Mouse (Mus musculus): Measurements from ENCODE around the gene Gm20388. TPM values are rescaled to one million over a fixed set of nuclear protein-coding genes. Genes with fewer than 3 reads are reported as not detected.

Gm20388 gene
- polyA plus RNA-seq, 1 experiment from 2014 or later, result not detected

- Histone ChIP-seq H3K27ac (replicated peaks) (no peak overlapping the region), H3K9me3 (ENCODE audit: control insufficient read depth, low read length) (no peaks in the 10 kb centered on the region), H3K4me2 (replicated peaks; ENCODE audit: low read depth) (no peak overlapping the region), H3K27me3 (ENCODE audit: control insufficient read depth, insufficient read depth, low read length) (no peaks in the 10 kb centered on the region), H3K4me1 (replicated peaks; ENCODE audit: control insufficient read depth, insufficient read depth) (no peaks in the 10 kb centered on the region), H3K9ac (ENCODE audit: low read length) (no peak overlapping the region), H3K4me3 (ENCODE audit: low read depth, low read length) (no peak overlapping the region), H3K36me3 (ENCODE audit: control insufficient read depth, insufficient read depth, low read length) (peaks cover 18% of the 10 kb centered on the region; the same call in 1 of the 2 replicates)
- TF ChIP-seq EP300 (optimal IDR thresholded peaks at IDR 0.05) (no peak), CTCF (IDR thresholded peaks at IDR 0.05; ENCODE audit: low read depth) (no peak)
- ATAC-seq (ENCODE audit: low FRiP score, low TSS enrichment) (no peak), DNase-seq (ENCODE audit: low spot score) (no peak)
- 97% methylated on average over 18 of the region's 18 CpGs for WGBS
Measured at GRCm38 (mm10) chr8:119941471-119941870, 30.8 kb downstream of the Gm20388 start.

- no peaks in the 10 kb centered on the region for H3K9me3 ChIP-seq (ENCODE audit: control insufficient read depth, low read length)
- H3K36me3 ChIP-seq (ENCODE audit: control insufficient read depth, insufficient read depth, low read length), result peaks cover 15% of the 10 kb centered on the region; the same call in 1 of the 2 replicates
- H3K9ac ChIP-seq (ENCODE audit: low read length), result no peak overlapping the region
- H3K27ac ChIP-seq (replicated peaks), result no peak overlapping the region
- no peaks in the 10 kb centered on the region for H3K4me1 ChIP-seq (replicated peaks; ENCODE audit: control insufficient read depth, insufficient read depth)
- no peak overlapping the region for H3K4me3 ChIP-seq (ENCODE audit: low read depth, low read length)
- WGBS, result 92% methylated on average over 10 of the region's 10 CpGs
- H3K27me3 ChIP-seq (ENCODE audit: control insufficient read depth, insufficient read depth, low read length), result no peaks in the 10 kb centered on the region
- TF ChIP-seq CTCF (IDR thresholded peaks at IDR 0.05; ENCODE audit: low read depth) (no peak), EP300 (optimal IDR thresholded peaks at IDR 0.05) (no peak)
- H3K4me2 ChIP-seq (replicated peaks; ENCODE audit: low read depth), result no peak overlapping the region
- DNase-seq (ENCODE audit: low spot score) (no peak), ATAC-seq (ENCODE audit: low FRiP score, low TSS enrichment) (no peak)
Measured at GRCm38 (mm10) chr8:119943616-119944015, 33.0 kb downstream of the Gm20388 start.

DNA sequence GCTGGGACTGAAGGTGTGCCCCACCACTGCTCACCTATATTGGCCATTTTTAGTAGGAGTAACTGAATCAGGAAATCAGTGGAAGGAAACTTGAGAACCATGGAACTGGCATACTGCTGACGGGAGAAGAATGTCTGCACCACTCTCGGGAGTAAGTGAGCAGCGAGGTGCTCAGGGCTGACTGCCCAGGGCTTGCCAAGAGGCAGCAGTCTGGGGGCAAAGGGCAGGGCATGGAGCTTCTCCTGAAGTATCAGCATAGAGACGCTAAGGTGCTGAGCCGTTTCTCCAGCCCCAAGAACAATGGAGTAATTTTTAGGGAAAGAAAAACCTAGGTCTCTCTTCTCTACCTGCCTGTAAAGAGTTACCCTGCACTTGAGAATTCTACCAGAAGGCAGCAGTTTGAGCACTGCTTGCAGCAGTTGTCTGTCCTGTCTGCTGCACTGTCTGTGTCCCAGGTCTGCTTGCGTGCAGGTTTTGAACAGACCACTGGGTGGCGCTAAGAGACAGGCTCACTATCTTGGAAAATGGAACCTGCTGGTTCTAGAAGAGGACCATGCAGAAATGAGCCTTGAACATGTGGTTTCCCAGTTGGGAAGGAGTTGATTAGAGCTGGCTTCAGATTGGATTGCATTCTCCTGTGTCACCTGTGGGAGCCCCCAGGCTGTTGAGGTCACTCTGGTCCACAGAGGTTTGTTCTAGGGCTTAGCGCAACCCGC is 33.6 kb downstream of the Gm20388 start:
- no peaks in the 10 kb centered on the region for H3K4me1 ChIP-seq (replicated peaks; ENCODE audit: control insufficient read depth, insufficient read depth)
- no peaks in the 10 kb centered on the region for H3K9me3 ChIP-seq (ENCODE audit: control insufficient read depth, low read length)
- WGBS, result 58% methylated on average over 9 of the region's 9 CpGs
- H3K4me2 ChIP-seq (replicated peaks; ENCODE audit: low read depth), result no peak overlapping the region
- H3K27me3 ChIP-seq (ENCODE audit: control insufficient read depth, insufficient read depth, low read length), result no peaks in the 10 kb centered on the region
- DNase-seq (ENCODE audit: low spot score), result peak; percentile 83
- H3K9ac ChIP-seq (ENCODE audit: low read length), result no peak overlapping the region
- peak; percentile 52 for ATAC-seq (ENCODE audit: low FRiP score, low TSS enrichment)
- peaks cover 15% of the 10 kb centered on the region; the same call in 1 of the 2 replicates for H3K36me3 ChIP-seq (ENCODE audit: control insufficient read depth, insufficient read depth, low read length)
- H3K4me3 ChIP-seq (ENCODE audit: low read depth, low read length), result no peak overlapping the region
- TF ChIP-seq CTCF (IDR thresholded peaks at IDR 0.05; ENCODE audit: low read depth) (peak; percentile 97), EP300 (optimal IDR thresholded peaks at IDR 0.05) (no peak)
- no peak overlapping the region for H3K27ac ChIP-seq (replicated peaks)

DNA sequence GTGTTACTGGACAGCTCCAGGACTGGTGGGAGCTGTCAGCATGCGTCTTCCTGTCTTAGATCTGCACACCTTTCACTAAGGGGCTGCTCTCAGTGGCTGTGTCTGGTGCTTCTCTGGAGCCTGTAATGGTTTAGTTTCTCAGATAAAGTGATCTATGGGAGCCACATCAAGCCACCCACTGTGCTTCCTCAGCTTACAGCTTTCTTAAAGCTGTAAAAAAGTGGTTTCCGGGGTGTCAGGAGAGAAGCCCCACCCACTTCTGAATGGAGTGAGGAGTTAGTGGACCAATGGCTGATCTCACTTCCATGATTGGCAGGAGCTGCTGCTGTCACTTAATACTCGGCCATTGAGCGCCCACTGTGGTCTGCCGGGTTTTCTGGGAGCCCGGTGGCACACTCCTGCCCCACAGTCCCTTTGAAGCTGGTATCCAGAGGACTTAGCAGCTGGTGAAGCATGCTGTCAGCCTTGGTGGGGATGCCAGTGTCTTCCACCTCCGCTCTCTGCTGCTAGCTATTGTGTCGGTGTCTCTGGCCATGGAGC is 35.8 kb downstream of the Gm20388 start:
- Histone ChIP-seq H3K4me1 (replicated peaks; ENCODE audit: control insufficient read depth, insufficient read depth) (no peaks in the 10 kb centered on the region), H3K9ac (ENCODE audit: low read length) (no peak overlapping the region), H3K4me3 (ENCODE audit: low read depth, low read length) (no peak overlapping the region), H3K27ac (replicated peaks) (no peak overlapping the region), H3K36me3 (ENCODE audit: control insufficient read depth, insufficient read depth, low read length) (peaks cover 15% of the 10 kb centered on the region), H3K4me2 (replicated peaks; ENCODE audit: low read depth) (no peak overlapping the region), H3K9me3 (ENCODE audit: control insufficient read depth, low read length) (no peaks in the 10 kb centered on the region), H3K27me3 (ENCODE audit: control insufficient read depth, insufficient read depth, low read length) (no peaks in the 10 kb centered on the region)
- DNase-seq (ENCODE audit: low spot score), result no peak
- WGBS, result 73% methylated on average over 8 of the region's 8 CpGs
- TF ChIP-seq EP300 (optimal IDR thresholded peaks at IDR 0.05) (no peak), CTCF (IDR thresholded peaks at IDR 0.05; ENCODE audit: low read depth) (no peak)
- ATAC-seq (ENCODE audit: low FRiP score, low TSS enrichment), result no peak

- Histone ChIP-seq H3K4me3 (ENCODE audit: low read depth, low read length) (no peak overlapping the region), H3K9ac (ENCODE audit: low read length) (no peak overlapping the region), H3K4me2 (replicated peaks; ENCODE audit: low read depth) (no peak overlapping the region), H3K27ac (replicated peaks) (no peak overlapping the region), H3K27me3 (ENCODE audit: control insufficient read depth, insufficient read depth, low read length) (no peaks in the 10 kb centered on the region), H3K9me3 (ENCODE audit: control insufficient read depth, low read length) (no peaks in the 10 kb centered on the region), H3K36me3 (ENCODE audit: control insufficient read depth, insufficient read depth, low read length) (peaks cover 18% of the 10 kb centered on the region), H3K4me1 (replicated peaks; ENCODE audit: control insufficient read depth, insufficient read depth) (no peaks in the 10 kb centered on the region)
- ATAC-seq (ENCODE audit: low FRiP score, low TSS enrichment) (no peak), DNase-seq (ENCODE audit: low spot score) (no peak)
- 69% methylated on average over 19 of the region's 19 CpGs for WGBS
- TF ChIP-seq CTCF (IDR thresholded peaks at IDR 0.05; ENCODE audit: low read depth) (no peak), EP300 (optimal IDR thresholded peaks at IDR 0.05) (no peak)
Measured at GRCm38 (mm10) chr8:119947653-119948052, 37.0 kb downstream of the Gm20388 start.

DNA sequence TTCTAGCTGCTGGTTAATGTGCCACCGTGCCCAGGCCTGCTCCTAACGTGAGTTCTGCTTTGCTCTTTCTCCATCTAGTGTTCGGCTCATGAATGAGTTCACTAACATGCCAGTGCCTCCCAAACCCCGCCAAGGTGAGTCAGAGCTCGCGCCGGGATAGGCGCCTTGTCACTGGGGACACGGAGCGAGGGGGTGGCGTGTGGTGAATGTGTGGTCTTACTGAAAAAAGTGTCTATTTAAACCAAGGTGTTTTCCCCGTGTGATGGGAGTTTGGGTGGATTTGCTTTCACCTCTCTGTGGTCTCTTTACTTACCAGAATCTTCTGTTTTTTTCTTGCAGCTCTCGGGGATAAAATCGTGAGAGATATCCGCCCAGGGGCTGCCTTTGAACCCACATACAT is 37.7 kb downstream of the Gm20388 start:
- no peaks in the 10 kb centered on the region for H3K9me3 ChIP-seq (ENCODE audit: control insufficient read depth, low read length)
- no peak overlapping the region for H3K9ac ChIP-seq (ENCODE audit: low read length)
- H3K4me3 ChIP-seq (ENCODE audit: low read depth, low read length), result no peak overlapping the region
- H3K27ac ChIP-seq (replicated peaks), result no peak overlapping the region
- peaks cover 22% of the 10 kb centered on the region for H3K36me3 ChIP-seq (ENCODE audit: control insufficient read depth, insufficient read depth, low read length)
- no peak for ATAC-seq (ENCODE audit: low FRiP score, low TSS enrichment)
- DNase-seq (ENCODE audit: low spot score), result no peak
- no peaks in the 10 kb centered on the region for H3K4me1 ChIP-seq (replicated peaks; ENCODE audit: control insufficient read depth, insufficient read depth)
- TF ChIP-seq CTCF (IDR thresholded peaks at IDR 0.05; ENCODE audit: low read depth) (peak; percentile 44), EP300 (optimal IDR thresholded peaks at IDR 0.05) (no peak)
- WGBS, result 66% methylated on average over 15 of the region's 15 CpGs
- H3K27me3 ChIP-seq (ENCODE audit: control insufficient read depth, insufficient read depth, low read length), result no peaks in the 10 kb centered on the region
- no peak overlapping the region for H3K4me2 ChIP-seq (replicated peaks; ENCODE audit: low read depth)
